Mouse (Mus musculus): ENCODE results near the gene Rrp7a.
A peak's percentile ranks its signal among the peaks of the same experiment; 100 is the strongest.
"Not testable (repeated sequence)": the region's sequence is repeated elsewhere in the genome, so short reads cannot be mapped to it uniquely, and the experiment has no call there.

Gene Rrp7a

GRCm38 (mm10) chr15:83156929-83157666 lies 34.5 kb upstream of the Rrp7a start:
- DNase-seq (ENCODE audit: extremely low spot score, low spot score), result peak; percentile 69

GRCm38 (mm10) chr15:83155672-83156419 lies 33.2 kb upstream of the Rrp7a start:
- no peak for DNase-seq (ENCODE audit: extremely low spot score, low spot score)

- DNase-seq (ENCODE audit: extremely low spot score, low spot score), result no peak
Measured at GRCm38 (mm10) chr15:83154309-83154708, 31.7 kb upstream of the Rrp7a start.

- DNase-seq (ENCODE audit: extremely low spot score, low spot score), result no peak
Measured at GRCm38 (mm10) chr15:83150694-83151093, 28.1 kb upstream of the Rrp7a start.

GRCm38 (mm10) chr15:83150073-83150442 lies 27.5 kb upstream of the Rrp7a start:
- no peak for DNase-seq (ENCODE audit: extremely low spot score, low spot score)

- peak; percentile 97 for DNase-seq (ENCODE audit: extremely low spot score, low spot score)
Measured at GRCm38 (mm10) chr15:83149196-83150072, 26.8 kb upstream of the Rrp7a start, which contains the start of gene Poldip3. Gene Poldip3, minus strand, starts transcription at chr15:83149384.

GRCm38 (mm10) chr15:83148801-83149195 lies 26.2 kb upstream of the Rrp7a start:
- DNase-seq (ENCODE audit: extremely low spot score, low spot score), result no peak

GRCm38 (mm10) chr15:83148395-83148794 lies 25.8 kb upstream of the Rrp7a start:
- DNase-seq (ENCODE audit: extremely low spot score, low spot score), result no peak

GRCm38 (mm10) chr15:83145541-83145940 lies 22.9 kb upstream of the Rrp7a start:
- no peak for DNase-seq (ENCODE audit: extremely low spot score, low spot score)

GRCm38 (mm10) chr15:83142861-83143260 lies 20.3 kb upstream of the Rrp7a start:
- DNase-seq (ENCODE audit: extremely low spot score, low spot score), result no peak

- DNase-seq (ENCODE audit: extremely low spot score, low spot score), result no peak
Measured at GRCm38 (mm10) chr15:83135654-83136053, 13.1 kb upstream of the Rrp7a start.

GRCm38 (mm10) chr15:83134671-83135070 lies 12.1 kb upstream of the Rrp7a start:
- DNase-seq (ENCODE audit: extremely low spot score, low spot score), result no peak

GRCm38 (mm10) chr15:83129530-83130231 lies 7.1 kb upstream of the Rrp7a start:
- DNase-seq (ENCODE audit: extremely low spot score, low spot score), result no peak

GRCm38 (mm10) chr15:83127037-83127436 lies 4.4 kb upstream of the Rrp7a start:
- not testable (repeated sequence) for DNase-seq (ENCODE audit: extremely low spot score, low spot score)

GRCm38 (mm10) chr15:83126582-83126981 lies 4.0 kb upstream of the Rrp7a start:
- no peak for DNase-seq (ENCODE audit: extremely low spot score, low spot score)

GRCm38 (mm10) chr15:83124625-83125024 lies 2.0 kb upstream of the Rrp7a start:
- DNase-seq (ENCODE audit: extremely low spot score, low spot score), result no peak

- DNase-seq (ENCODE audit: extremely low spot score, low spot score), result peak; percentile 64
Measured at GRCm38 (mm10) chr15:83121709-83122565, 664 bp downstream of the Rrp7a start.

- no peak for DNase-seq (ENCODE audit: extremely low spot score, low spot score)
Measured at GRCm38 (mm10) chr15:83118360-83118759, 4.2 kb downstream of the Rrp7a start.

GRCm38 (mm10) chr15:83115071-83115470 lies 7.5 kb downstream of the Rrp7a start:
- no peak for DNase-seq (ENCODE audit: extremely low spot score, low spot score)

GRCm38 (mm10) chr15:83114106-83114505 lies 8.5 kb downstream of the Rrp7a start:
- no peak for DNase-seq (ENCODE audit: extremely low spot score, low spot score)

All from neural tube, embryonic 10.5 days (tissue).